Mouse (Mus musculus): ENCODE measurements around the gene Sf1. TPM values are rescaled to one million over a fixed set of nuclear protein-coding genes. Genes with fewer than 3 reads are reported as not detected.

The Sf1 gene
- polyA plus RNA-seq (2012; rRNA removed) = 147 and 220 TPM in 2 replicates

GRCm38 (mm10) chr19:6363411-6364240 is at the start of gene Sf1:
TSS of gene Sf1 (plus strand) at chr19:6363690.
- peak; percentile 100 for DNase-seq (ENCODE audit: low read depth)
- TF ChIP-seq CTCF (IDR thresholded peaks at IDR 0.05; ENCODE audit: borderline replicate concordance, extremely low read depth, insufficient read depth, insufficient read length) = no peak
- TF ChIP-seq POLR2A (IDR thresholded peaks at IDR 0.05; ENCODE audit: borderline replicate concordance, extremely low read depth, insufficient read depth, insufficient read length, poor library complexity, severe bottlenecking) = peak; percentile 76

GRCm38 (mm10) chr19:6313796-6314195 is 49.7 kb upstream of the Sf1 start:
- TF ChIP-seq POLR2A (IDR thresholded peaks at IDR 0.05; ENCODE audit: borderline replicate concordance, extremely low read depth, insufficient read depth, insufficient read length, poor library complexity, severe bottlenecking) (no peak), CTCF (IDR thresholded peaks at IDR 0.05; ENCODE audit: borderline replicate concordance, extremely low read depth, insufficient read depth, insufficient read length) (no peak)
- DNase-seq (ENCODE audit: low read depth) = no peak

- no peak for TF ChIP-seq POLR2A (IDR thresholded peaks at IDR 0.05; ENCODE audit: borderline replicate concordance, extremely low read depth, insufficient read depth, insufficient read length, poor library complexity, severe bottlenecking)
- DNase-seq (ENCODE audit: low read depth) = no peak
These were observed 49.0 kb upstream of the Sf1 start for GRCm38 (mm10) chr19:6314513-6314912.

- TF ChIP-seq CTCF (IDR thresholded peaks at IDR 0.05; ENCODE audit: borderline replicate concordance, extremely low read depth, insufficient read depth, insufficient read length) = no peak
- TF ChIP-seq POLR2A (IDR thresholded peaks at IDR 0.05; ENCODE audit: borderline replicate concordance, extremely low read depth, insufficient read depth, insufficient read length, poor library complexity, severe bottlenecking) = no peak
- DNase-seq (ENCODE audit: low read depth) = no peak
These were observed 47.9 kb upstream of the Sf1 start for GRCm38 (mm10) chr19:6315573-6315972.

- no peak for DNase-seq (ENCODE audit: low read depth)
- TF ChIP-seq POLR2A (IDR thresholded peaks at IDR 0.05; ENCODE audit: borderline replicate concordance, extremely low read depth, insufficient read depth, insufficient read length, poor library complexity, severe bottlenecking) (no peak), CTCF (IDR thresholded peaks at IDR 0.05; ENCODE audit: borderline replicate concordance, extremely low read depth, insufficient read depth, insufficient read length) (no peak)
These were observed 45.3 kb upstream of the Sf1 start for GRCm38 (mm10) chr19:6318145-6318544.

GRCm38 (mm10) chr19:6321358-6321757 is 42.1 kb upstream of the Sf1 start:
- no peak for DNase-seq (ENCODE audit: low read depth)
- TF ChIP-seq POLR2A (IDR thresholded peaks at IDR 0.05; ENCODE audit: borderline replicate concordance, extremely low read depth, insufficient read depth, insufficient read length, poor library complexity, severe bottlenecking) (no peak), CTCF (IDR thresholded peaks at IDR 0.05; ENCODE audit: borderline replicate concordance, extremely low read depth, insufficient read depth, insufficient read length) (no peak)

GRCm38 (mm10) chr19:6321786-6322621 is 41.5 kb upstream of the Sf1 start:
- DNase-seq (ENCODE audit: low read depth) = no peak

GRCm38 (mm10) chr19:6324751-6325150 is 38.7 kb upstream of the Sf1 start:
- TF ChIP-seq POLR2A (IDR thresholded peaks at IDR 0.05; ENCODE audit: borderline replicate concordance, extremely low read depth, insufficient read depth, insufficient read length, poor library complexity, severe bottlenecking) (no peak), CTCF (IDR thresholded peaks at IDR 0.05; ENCODE audit: borderline replicate concordance, extremely low read depth, insufficient read depth, insufficient read length) (no peak)
- DNase-seq (ENCODE audit: low read depth) = no peak

More at GRCm38 (mm10) chr19:6321786-6322621, 41.5 kb upstream of the Sf1 start:
- no peak for TF ChIP-seq CTCF (IDR thresholded peaks at IDR 0.05; ENCODE audit: borderline replicate concordance, extremely low read depth, insufficient read depth, insufficient read length)
- no peak for TF ChIP-seq POLR2A (IDR thresholded peaks at IDR 0.05; ENCODE audit: borderline replicate concordance, extremely low read depth, insufficient read depth, insufficient read length, poor library complexity, severe bottlenecking)

GRCm38 (mm10) chr19:6331178-6331577 is 32.3 kb upstream of the Sf1 start:
- DNase-seq (ENCODE audit: low read depth) = no peak
- TF ChIP-seq POLR2A (IDR thresholded peaks at IDR 0.05; ENCODE audit: borderline replicate concordance, extremely low read depth, insufficient read depth, insufficient read length, poor library complexity, severe bottlenecking) (no peak), CTCF (IDR thresholded peaks at IDR 0.05; ENCODE audit: borderline replicate concordance, extremely low read depth, insufficient read depth, insufficient read length) (no peak)

- TF ChIP-seq CTCF (IDR thresholded peaks at IDR 0.05; ENCODE audit: borderline replicate concordance, extremely low read depth, insufficient read depth, insufficient read length) = peak; percentile 81
- no peak for TF ChIP-seq POLR2A (IDR thresholded peaks at IDR 0.05; ENCODE audit: borderline replicate concordance, extremely low read depth, insufficient read depth, insufficient read length, poor library complexity, severe bottlenecking)
These were observed 31.6 kb upstream of the Sf1 start for GRCm38 (mm10) chr19:6331719-6332516.

More at GRCm38 (mm10) chr19:6331719-6332516, 31.6 kb upstream of the Sf1 start:
- peak; percentile 89 for DNase-seq (ENCODE audit: low read depth)
